Mouse (Mus musculus) left cerebral cortex, postnatal 14 days (tissue): ENCODE results near the gene Rora. TPM values are rescaled to one million over a fixed set of nuclear protein-coding genes. Genes with fewer than 3 reads are reported as not detected.
A peak's percentile ranks its signal among the peaks of the same experiment; 100 is the strongest.

Experiments used
- DNase-seq, 2 experiments: peaks; one replicate each; pipeline ENCODE4 v3.0.0; 2021 to 2022; ENCODE audit warnings: low spot score in 2 of 2, mixed read lengths in 1 of 2
- intact Hi-C: fragments of 180-260 bp; cut with DNase I; formaldehyde crosslinking; loops from one replicate; pipeline ENCODE4 v1.15.1; 2025
- total RNA-seq, 2 experiments: library from RNA; stranded (reverse); gene quantifications; 2 replicates each; pipeline ENCODE4 v1.2.3; 2021

The Rora gene
- total RNA-seq, 2 experiments from 2014 or later: 50.0 to 66.1 TPM

- DNase-seq: no peak
- intact Hi-C loops: loop anchor here (5.0 kb wide), 1 partner anchor 1303 kb away; no protein-coding TSS in a partner anchor
These were observed 667.0 kb downstream of the Rora start for GRCm38 (mm10) chr9:69320635-69321027.

- no peak for DNase-seq
- intact Hi-C loops: loop anchor here (5.0 kb wide), 1 partner anchor 1305 kb away; no protein-coding TSS in a partner anchor
These were observed 668.4 kb downstream of the Rora start for GRCm38 (mm10) chr9:69321956-69322355.

GRCm38 (mm10) chr9:69323831-69324230 is 670.2 kb downstream of the Rora start:
- intact Hi-C loops: loop anchor here (5.0 kb wide), 1 partner anchor 1307 kb away; no protein-coding TSS in a partner anchor
- DNase-seq: no peak

- intact Hi-C loops: no loop called here
- DNase-seq: no peak
These were observed 673.5 kb downstream of the Rora start for GRCm38 (mm10) chr9:69327077-69327476.

- intact Hi-C loops: no loop called here
- DNase-seq: no peak
These were observed 674.0 kb downstream of the Rora start for GRCm38 (mm10) chr9:69327591-69327990.

GRCm38 (mm10) chr9:69331790-69332189 is 678.2 kb downstream of the Rora start:
- DNase-seq: no peak
- intact Hi-C loops: no loop called here

GRCm38 (mm10) chr9:69332802-69333568 is 679.4 kb downstream of the Rora start:
- intact Hi-C loops: no loop called here
- DNase-seq: no peak

- no peak for DNase-seq
- intact Hi-C loops: no loop called here
These were observed 680.1 kb downstream of the Rora start for GRCm38 (mm10) chr9:69333654-69334053.

- intact Hi-C loops: no loop called here
- no peak for DNase-seq
These were observed 680.5 kb downstream of the Rora start for GRCm38 (mm10) chr9:69334106-69334505.

- intact Hi-C loops: no loop called here
- no peak for DNase-seq
These were observed 682.5 kb downstream of the Rora start for GRCm38 (mm10) chr9:69336063-69336462.

- intact Hi-C loops: no loop called here
- DNase-seq: no peak
These were observed 685.6 kb downstream of the Rora start for GRCm38 (mm10) chr9:69339199-69339598.

- intact Hi-C loops: no loop called here
- no peak for DNase-seq
These were observed 686.2 kb downstream of the Rora start for GRCm38 (mm10) chr9:69339829-69340228.

- DNase-seq: no peak
- intact Hi-C loops: no loop called here
These were observed 686.8 kb downstream of the Rora start for GRCm38 (mm10) chr9:69340421-69340820.

- intact Hi-C loops: no loop called here
- DNase-seq: no peak
These were observed 690.3 kb downstream of the Rora start for GRCm38 (mm10) chr9:69343881-69344280.

GRCm38 (mm10) chr9:69345550-69345949 is 692.0 kb downstream of the Rora start:
- no peak for DNase-seq
- intact Hi-C loops: no loop called here

GRCm38 (mm10) chr9:69347796-69348195 is 694.2 kb downstream of the Rora start:
- no peak for DNase-seq
- intact Hi-C loops: no loop called here

GRCm38 (mm10) chr9:69349537-69349936 is 696.0 kb downstream of the Rora start:
- no peak for DNase-seq
- intact Hi-C loops: no loop called here

GRCm38 (mm10) chr9:69354228-69354627 is 700.6 kb downstream of the Rora start:
- intact Hi-C loops: no loop called here
- DNase-seq: no peak

GRCm38 (mm10) chr9:69357834-69358233 is 704.2 kb downstream of the Rora start:
- DNase-seq: peak; percentile 71 to 77

GRCm38 (mm10) chr9:69358797-69359196 is 705.2 kb downstream of the Rora start:
- intact Hi-C loops: loop anchor here (2.0 kb wide), 1 partner anchor 122 kb away; no protein-coding TSS in a partner anchor

More at GRCm38 (mm10) chr9:69357834-69358233, 704.2 kb downstream of the Rora start:
- intact Hi-C loops: loop anchor here (2.0 kb wide), 1 partner anchor 123 kb away; no protein-coding TSS in a partner anchor

GRCm38 (mm10) chr9:69361951-69362445 is 708.4 kb downstream of the Rora start:
- DNase-seq: no peak
- intact Hi-C loops: no loop called here

More at GRCm38 (mm10) chr9:69358797-69359196, 705.2 kb downstream of the Rora start:
- DNase-seq: no peak
